8 mouse cellular contexts compared by ENCODE assay signal in the genomic region with DNA sequence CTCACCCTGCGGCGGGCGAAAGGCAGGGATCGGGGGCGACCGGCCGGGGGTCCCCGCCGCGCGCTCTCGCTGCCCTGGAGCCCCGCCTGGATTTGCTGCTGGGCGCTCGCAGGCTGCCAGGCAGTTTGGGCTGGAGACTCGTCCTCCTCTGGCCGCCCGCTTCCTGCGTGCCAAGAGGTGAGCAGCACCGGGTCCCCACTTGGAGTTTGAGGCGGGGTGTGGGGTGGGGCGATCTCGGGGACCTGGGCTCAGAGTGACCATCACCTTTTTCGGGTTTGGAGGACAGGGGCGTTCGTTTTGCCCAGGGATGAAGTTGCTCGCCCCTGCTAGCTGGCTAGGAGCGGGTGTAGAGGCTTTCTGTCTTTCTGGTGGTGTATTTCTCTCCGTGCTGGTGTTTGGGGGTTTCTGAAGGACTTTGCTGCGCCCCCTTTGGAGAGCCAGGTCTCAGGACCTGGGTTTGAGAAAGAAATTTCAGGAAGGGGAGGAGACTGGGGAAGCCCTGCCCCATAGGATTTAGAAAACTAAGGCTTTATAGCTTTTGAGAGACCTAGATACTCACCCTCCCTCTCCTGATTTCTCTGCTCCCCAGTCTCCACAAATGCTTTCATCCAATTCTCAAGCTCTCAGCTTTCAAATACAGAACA. TPM values are rescaled to one million over a fixed set of nuclear protein-coding genes. Genes with fewer than 3 reads are reported as not detected.
DNase-seq lines count a peak whose midpoint lies in the region; ATAC-seq and TF ChIP-seq lines count a peak whose summit lies in the region.

No protein-coding gene starts in this region.

- peak overlapping the region; percentile 60 for H3K9ac ChIP-seq in heart, embryonic 12.5 days
- H3K9ac ChIP-seq in hindbrain, postnatal 0 days (replicated peaks; ENCODE audit: low read length): peak overlapping the region; percentile 83
- H3K9ac ChIP-seq in midbrain, embryonic 12.5 days (replicated peaks): peak overlapping the region; percentile 81

- no peaks in the 10 kb centered on the region for H3K4me1 ChIP-seq in heart, embryonic 12.5 days (replicated peaks)
- H3K4me1 ChIP-seq in hindbrain, postnatal 0 days (ENCODE audit: insufficient read depth, low read length): no peaks in the 10 kb centered on the region
- H3K4me1 ChIP-seq in midbrain, embryonic 12.5 days: peaks cover 15% of the 10 kb centered on the region

- DNase-seq in heart, postnatal 4 days: no peak
- DNase-seq in CD4-positive helper T cell, adult 2 months (ENCODE audit: low read depth, low spot score): peak; percentile 4
- peak; percentile 11 for DNase-seq in embryo, embryonic 11.5 days (ENCODE audit: low read depth, low spot score)
- peak; percentile 53 for DNase-seq in hindbrain, postnatal 0 days (ENCODE audit: low spot score)
- no peak for DNase-seq in adrenal gland, adult 18-20 months (ENCODE audit: low spot score in 2 of 2)
- no peak for DNase-seq in yolk sac, embryonic 10.5 days (ENCODE audit: low spot score)

- peaks cover 10% of the 10 kb centered on the region for H3K27me3 ChIP-seq in heart, embryonic 12.5 days (replicated peaks)
- no peaks in the 10 kb centered on the region for H3K27me3 ChIP-seq in hindbrain, postnatal 0 days (ENCODE audit: insufficient read depth, low read length)
- peaks cover 5% of the 10 kb centered on the region; the same call in 1 of the 2 replicates for H3K27me3 ChIP-seq in midbrain, embryonic 12.5 days

- no peak overlapping the region for H3K27ac ChIP-seq in heart, embryonic 12.5 days (ENCODE audit: poor library complexity, severe bottlenecking)
- peak overlapping the region; percentile 90 for H3K27ac ChIP-seq in hindbrain, postnatal 0 days
- peak overlapping the region; percentile 87 for H3K27ac ChIP-seq in midbrain, embryonic 12.5 days (replicated peaks)

- TF ChIP-seq CTCF in hindbrain, postnatal 0 days (IDR thresholded peaks at IDR 0.05; ENCODE audit: low read depth): peak; percentile 35

- WGBS in heart, embryonic 12.5 days: 1% methylated on average over 30 of the region's 30 CpGs
- WGBS in hindbrain, postnatal 0 days: 2% methylated on average over 29 of the region's 30 CpGs
- under 1% methylated on average over 30 of the region's 30 CpGs for WGBS in midbrain, embryonic 12.5 days

- no peaks in the 10 kb centered on the region for H3K36me3 ChIP-seq in heart, embryonic 12.5 days
- no peaks in the 10 kb centered on the region for H3K36me3 ChIP-seq in hindbrain, postnatal 0 days (ENCODE audit: insufficient read depth, low read length)
- H3K36me3 ChIP-seq in midbrain, embryonic 12.5 days: no peaks in the 10 kb centered on the region

- peak overlapping the region; percentile 90 for H3K4me2 ChIP-seq in heart, embryonic 12.5 days
- H3K4me2 ChIP-seq in hindbrain, postnatal 0 days (ENCODE audit: low read depth, low read length): peak overlapping the region; percentile 80
- H3K4me2 ChIP-seq in midbrain, embryonic 12.5 days (replicated peaks): peak overlapping the region; percentile 78

- peak overlapping the region; percentile 62 for H3K4me3 ChIP-seq in heart, embryonic 12.5 days
- H3K4me3 ChIP-seq in hindbrain, postnatal 0 days (ENCODE audit: low read length): peak overlapping the region; percentile 82
- peak overlapping the region; percentile 73 for H3K4me3 ChIP-seq in midbrain, embryonic 12.5 days

- peaks cover under 1% of the 10 kb centered on the region; the same call in 1 of the 2 replicates for H3K9me3 ChIP-seq in heart, embryonic 12.5 days (replicated peaks)
- no peaks in the 10 kb centered on the region for H3K9me3 ChIP-seq in hindbrain, postnatal 0 days (ENCODE audit: low read length)
- 0 out of 2 replicates have a peak, but pooled peaks cover 3% of the 10 kb centered on the region for H3K9me3 ChIP-seq in midbrain, embryonic 12.5 days

- ATAC-seq in heart, embryonic 12.5 days (ENCODE audit: insufficient number of reproducible peaks, low FRiP score): peak; percentile 79
- ATAC-seq in hindbrain, postnatal 0 days: peak; percentile 81
- peak; percentile 86; the same call in 1 of the 2 replicates for ATAC-seq in midbrain, embryonic 12.5 days (ENCODE audit: low FRiP score, low read depth)

RNA-seq across cellular contexts. Expression of a gene that starts 0.5 kb away (rescaled TPM):
- polyA plus RNA-seq in heart, embryonic 12.5 days (2016; fragmentation: Nextera tagmentation; extraction: Ambion mirVana): 2.5 and 2.6 TPM in 2 replicates
- under 1 TPM; 0.38 to 0.61 TPM for total RNA-seq in heart, postnatal 4 days (2021)
- total RNA-seq in hindbrain, postnatal 0 days (2014; rRNA removed): 35.2 and 38.1 TPM in 2 replicates
- 25.2 and 25.5 TPM in 2 replicates for polyA plus RNA-seq in hindbrain, postnatal 0 days (2015; fragmentation: Nextera tagmentation; extraction: Ambion mirVana)
- 7.2 and 7.9 TPM in 2 replicates for polyA plus RNA-seq in midbrain, embryonic 12.5 days (2016; fragmentation: Nextera tagmentation; extraction: Ambion mirVana)
- 10 to 100 TPM; 10.1 to 13.2 TPM for total RNA-seq in adrenal gland, adult 18-20 months (2021)

Comparison
In these comparisons a context has a peak if more than half of its experiments do, and no peak if none do; other contexts are left out.
1. DNase-seq: peak in CD4-positive helper T cell, adult 2 months (single experiment), embryo, embryonic 11.5 days (single experiment) and hindbrain, postnatal 0 days (single experiment); none in heart, postnatal 4 days (single experiment), adrenal gland, adult 18-20 months (0 of 2) and yolk sac, embryonic 10.5 days (single experiment).
2. RNA of a gene that starts 0.5 kb away (total RNA-seq): 35.2 to 38.1 TPM in hindbrain, postnatal 0 days and 10.1 to 13.2 TPM in adrenal gland, adult 18-20 months; 0.38 to 0.61 TPM in heart, postnatal 4 days; every median in the first group is over 4 times any median in the second.
3. Peak in every context shown above with its lines, with median percentiles within 50 percentile points of each other: ATAC-seq, H3K4me2 ChIP-seq, H3K4me3 ChIP-seq and H3K9ac ChIP-seq.